Mouse (Mus musculus): Measurements from ENCODE around the gene 1700029I15Rik.

1700029I15Rik gene

DNA sequence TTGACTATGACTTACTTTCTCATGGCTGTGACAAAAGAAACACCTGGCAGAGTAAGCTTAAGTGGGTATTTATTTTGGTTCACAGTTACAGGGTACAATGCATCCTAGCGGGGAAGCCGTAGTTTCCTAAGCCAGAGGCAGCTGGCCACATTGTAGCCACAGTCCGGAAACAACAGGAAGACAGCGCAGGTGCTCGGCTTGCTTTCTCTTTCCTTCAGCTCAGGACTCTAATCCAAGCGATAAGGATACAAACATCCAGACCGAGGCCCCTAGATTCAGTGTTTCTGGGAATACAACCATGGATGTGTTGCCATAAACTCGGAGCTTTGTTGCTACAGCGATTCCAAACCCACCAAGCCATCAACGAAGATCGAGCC, 8.9 kb upstream of the 1700029I15Rik start:
- in situ Hi-C loops (cut with MboI, MseI) = no loop called here

DNA sequence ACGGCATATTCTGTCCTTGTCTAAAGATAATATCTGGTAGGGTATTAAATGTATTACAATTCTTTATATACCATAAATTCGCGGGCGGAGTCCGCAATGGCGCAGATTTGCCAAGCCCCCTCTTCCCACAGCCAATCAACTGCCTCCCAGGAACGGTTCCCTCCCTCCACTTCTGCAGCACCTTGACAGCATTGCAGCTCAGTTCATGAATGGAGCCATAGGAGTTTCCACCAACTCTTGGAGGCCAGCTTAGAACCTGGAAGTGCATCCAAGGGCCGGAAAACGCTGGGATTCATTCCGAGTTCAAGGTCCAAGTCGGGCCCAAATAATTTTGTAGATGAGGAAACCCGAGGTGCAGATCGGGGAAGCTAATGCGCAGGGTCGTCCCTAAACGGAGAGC, 7.8 kb upstream of the 1700029I15Rik start, which contains the start of the genes Pex16 and Large2:
Gene Pex16 (plus strand): TSS at position 163 of the 400 bp plus-strand sequence.
Gene Large2 (minus strand): TSS at position 356 of the 400 bp plus-strand sequence.
- in situ Hi-C loops (cut with MboI, MseI) = no loop called here

GRCm38 (mm10) chr2:92375099-92375623, 7.2 kb upstream of the 1700029I15Rik start:
- in situ Hi-C loops (cut with MboI, MseI) = loop anchor here (5.0 kb wide), 1 partner anchor 82 kb away; no protein-coding TSS in a partner anchor

DNA sequence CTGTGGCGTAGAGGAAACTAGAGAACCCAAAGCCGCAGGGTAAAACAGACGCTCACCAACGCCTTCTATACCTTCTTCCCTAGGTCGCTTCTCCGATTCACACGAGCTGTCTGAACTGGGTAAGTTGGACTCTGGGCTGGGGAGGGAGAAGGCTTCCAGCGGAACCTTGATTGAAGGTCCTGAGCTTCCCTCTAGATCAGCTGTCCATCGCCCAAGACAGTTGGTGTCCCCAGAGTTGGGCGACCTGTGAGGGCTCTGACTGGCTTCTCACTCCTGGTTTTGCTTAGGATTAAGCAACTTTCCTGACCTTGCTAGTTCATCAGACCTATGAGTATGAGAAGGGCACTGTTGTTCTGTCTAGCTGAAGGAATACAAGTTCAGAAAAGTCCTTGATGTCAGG, 6.5 kb upstream of the 1700029I15Rik start:
- in situ Hi-C loops (cut with MboI, MseI) = loop anchor here (5.0 kb wide), 1 partner anchor 82 kb away; no protein-coding TSS in a partner anchor

GRCm38 (mm10) chr2:92376300-92376699, 6.0 kb upstream of the 1700029I15Rik start:
- in situ Hi-C loops (cut with MboI, MseI) = loop anchor here (5.0 kb wide), 1 partner anchor 81 kb away; no protein-coding TSS in a partner anchor

DNA sequence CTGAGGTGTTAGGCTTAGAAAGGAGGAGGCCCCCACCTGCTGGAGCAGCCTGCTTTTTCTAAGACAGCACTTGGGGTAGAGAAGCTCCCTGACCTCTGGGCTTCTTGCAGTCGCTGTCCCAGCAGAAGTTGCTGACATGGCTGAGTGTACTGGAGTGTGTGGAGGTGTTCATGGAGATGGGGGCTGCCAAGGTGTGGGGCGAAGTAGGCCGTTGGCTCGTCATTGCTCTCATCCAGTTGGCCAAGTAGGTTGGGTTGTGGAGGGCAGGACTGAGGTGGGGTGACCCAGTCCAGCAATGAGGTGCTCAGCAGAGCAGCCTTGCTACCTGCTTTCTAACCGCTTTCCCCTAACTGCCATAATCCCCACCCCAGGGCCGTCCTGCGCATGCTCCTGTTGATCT, 5.0 kb upstream of the 1700029I15Rik start:
- in situ Hi-C loops (cut with MboI, MseI) = loop anchor here (5.0 kb wide), 1 partner anchor 80 kb away; no protein-coding TSS in a partner anchor

DNA sequence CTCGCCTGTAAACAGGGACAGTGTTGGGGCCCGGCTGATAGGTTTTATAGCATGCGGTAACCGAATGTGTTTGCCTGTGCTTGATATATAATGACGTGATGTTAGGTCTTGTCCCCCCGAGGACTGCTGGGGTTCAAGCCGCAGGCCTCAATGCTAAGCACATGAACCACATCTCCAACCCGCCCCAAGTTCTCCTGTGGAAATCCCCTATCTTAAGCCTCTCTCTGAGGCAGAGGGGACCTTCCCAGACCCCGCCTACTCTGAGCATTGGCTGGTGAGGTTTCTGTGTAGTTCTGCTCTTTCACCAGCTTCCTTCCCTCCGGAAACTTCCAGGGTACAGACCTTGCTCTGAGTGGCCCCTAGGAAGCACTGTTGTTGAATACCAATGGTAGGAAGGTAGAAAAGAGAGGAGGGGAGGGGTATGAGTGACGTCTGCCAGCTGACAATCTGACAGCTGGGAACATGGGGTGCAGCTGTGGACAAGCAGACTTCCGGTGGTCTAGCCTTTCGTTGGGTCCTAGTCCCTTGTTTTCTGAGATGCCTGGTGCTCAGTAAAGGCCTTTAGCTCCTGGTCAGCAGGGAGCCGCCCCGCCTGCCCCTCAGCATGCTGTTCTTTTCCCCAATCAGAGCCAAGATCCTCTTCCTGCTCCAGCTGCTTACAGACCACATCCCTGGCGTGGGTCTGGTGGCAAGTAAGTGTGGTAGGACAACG, 2.4 kb upstream of the 1700029I15Rik start:
- in situ Hi-C loops (cut with MboI, MseI) = loop anchor here (5.0 kb wide), 1 partner anchor 77 kb away; no protein-coding TSS in a partner anchor

DNA sequence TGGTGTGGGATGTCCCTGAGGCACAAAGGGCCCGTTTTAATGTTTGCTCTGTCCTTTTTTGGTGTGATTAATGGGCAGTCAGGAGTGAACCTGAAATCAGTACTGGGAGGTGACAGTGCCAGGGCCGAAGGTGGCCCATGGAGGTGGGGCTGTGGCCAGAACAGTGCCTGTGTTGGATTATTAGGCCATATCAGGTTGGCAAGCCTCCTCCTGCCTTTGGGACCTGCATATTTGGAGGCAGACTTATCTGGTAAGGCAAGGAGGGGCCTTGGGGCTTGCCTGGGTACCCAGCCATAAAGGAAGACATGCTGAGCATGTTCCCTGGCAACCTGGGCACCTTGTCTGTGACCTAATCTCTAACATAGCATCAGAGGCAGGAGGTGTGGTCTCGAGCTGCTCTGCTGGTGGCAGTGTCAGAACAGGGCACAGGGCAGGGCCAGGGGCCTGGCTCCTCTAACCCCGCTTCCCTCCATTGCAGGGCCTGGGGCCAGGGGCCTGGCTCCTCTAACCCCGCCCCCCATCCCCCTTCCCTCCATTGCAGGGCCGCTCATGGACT, 1.8 kb upstream of the 1700029I15Rik start:
- in situ Hi-C loops (cut with MboI, MseI) = no loop called here

- in situ Hi-C loops (cut with MboI, MseI) = no loop called here
These were observed 1.2 kb upstream of the 1700029I15Rik start for GRCm38 (mm10) chr2:92381161-92381560.

DNA sequence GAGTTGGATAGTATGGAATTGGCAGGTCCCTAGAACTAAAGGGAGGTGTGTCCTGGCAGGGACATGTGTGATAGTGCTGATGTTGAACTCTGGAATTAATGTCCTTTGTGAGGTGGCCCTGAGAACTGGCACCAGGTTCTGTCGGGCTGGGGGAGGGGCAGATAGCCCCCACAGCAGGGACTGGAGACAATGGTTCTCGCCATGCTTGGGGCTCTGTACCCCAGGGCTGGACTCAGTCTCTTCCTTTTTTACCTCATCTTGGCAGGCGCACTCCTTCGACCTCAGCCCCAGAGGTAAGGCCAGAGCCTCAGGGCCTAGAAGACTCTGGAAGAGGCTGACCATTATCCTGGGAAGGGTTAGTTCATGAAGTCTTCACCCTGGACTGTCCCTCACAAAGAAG, 421 bp downstream of the 1700029I15Rik start:
- in situ Hi-C loops (cut with MboI, MseI) = no loop called here

- in situ Hi-C loops (cut with MboI, MseI) = no loop called here
These were observed 1.8 kb downstream of the 1700029I15Rik start for GRCm38 (mm10) chr2:92384101-92384500.

DNA sequence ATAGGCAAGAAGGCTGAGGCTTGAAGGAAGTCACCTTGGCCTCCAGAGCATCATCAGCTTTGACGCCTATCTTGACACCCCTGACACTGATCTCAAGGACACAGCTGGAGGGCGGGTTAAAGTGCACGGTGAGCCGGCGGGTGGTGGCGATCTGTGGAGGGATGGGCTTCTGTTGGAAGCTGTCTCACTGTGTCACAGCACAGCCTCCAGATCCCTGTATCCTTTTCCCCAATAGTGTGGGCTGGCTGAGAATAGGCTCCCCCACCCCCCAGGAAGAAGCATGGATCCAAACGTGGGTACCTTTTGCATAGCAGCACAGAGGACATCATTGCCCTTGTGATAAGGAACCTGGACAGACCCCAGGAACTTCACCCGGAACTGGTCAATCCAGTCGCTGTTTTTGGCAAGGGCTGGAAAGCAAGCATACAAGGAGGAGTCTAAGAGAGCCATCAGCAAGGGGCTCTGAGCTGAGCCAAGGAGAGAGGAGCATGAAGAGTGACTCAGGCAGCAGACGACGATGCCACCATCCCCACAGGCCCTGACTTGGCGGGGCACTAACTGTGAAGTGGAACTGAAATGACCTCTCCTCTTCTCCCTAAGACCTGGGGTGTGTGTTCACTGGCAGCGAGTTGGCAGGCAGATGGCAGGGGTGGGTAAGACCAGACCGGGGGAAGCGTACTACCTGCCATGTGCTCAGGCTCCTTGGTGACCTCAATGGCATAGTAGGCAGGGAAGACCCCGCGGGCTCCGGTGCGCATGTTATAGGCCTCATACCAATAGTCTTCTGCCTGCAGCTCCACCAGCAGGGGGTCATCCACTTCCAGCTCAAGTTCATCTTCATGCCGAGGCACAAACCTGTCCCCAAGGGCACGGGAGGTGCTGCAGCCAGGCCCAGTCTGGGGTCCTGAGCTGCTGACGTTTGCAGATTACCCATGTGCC, 3.0 kb downstream of the 1700029I15Rik start:
- in situ Hi-C loops (cut with MboI, MseI) = no loop called here

- in situ Hi-C loops (cut with MboI, MseI) = no loop called here
These were observed 4.7 kb downstream of the 1700029I15Rik start for GRCm38 (mm10) chr2:92386821-92387570.

DNA sequence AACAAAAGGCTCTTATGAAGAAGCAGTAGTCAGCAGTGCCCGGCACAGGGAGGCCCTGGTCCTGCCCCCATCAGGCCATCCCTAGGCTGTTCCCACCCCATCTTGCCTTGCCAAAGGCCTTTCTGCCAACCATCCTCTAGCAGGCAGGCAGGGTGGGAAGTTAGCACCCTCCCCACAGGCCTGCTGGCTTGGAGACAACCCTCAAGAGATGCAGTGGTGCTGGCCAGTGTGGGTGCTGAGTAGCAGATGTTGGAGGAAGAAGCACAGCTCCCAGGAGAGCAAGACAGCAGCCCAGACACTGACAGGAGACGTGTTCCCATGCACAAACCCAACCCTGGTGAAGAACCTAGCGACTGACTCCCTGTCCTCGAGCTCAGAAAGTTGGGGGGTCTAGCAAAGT, 5.3 kb downstream of the 1700029I15Rik start:
- in situ Hi-C loops (cut with MboI, MseI) = no loop called here

DNA sequence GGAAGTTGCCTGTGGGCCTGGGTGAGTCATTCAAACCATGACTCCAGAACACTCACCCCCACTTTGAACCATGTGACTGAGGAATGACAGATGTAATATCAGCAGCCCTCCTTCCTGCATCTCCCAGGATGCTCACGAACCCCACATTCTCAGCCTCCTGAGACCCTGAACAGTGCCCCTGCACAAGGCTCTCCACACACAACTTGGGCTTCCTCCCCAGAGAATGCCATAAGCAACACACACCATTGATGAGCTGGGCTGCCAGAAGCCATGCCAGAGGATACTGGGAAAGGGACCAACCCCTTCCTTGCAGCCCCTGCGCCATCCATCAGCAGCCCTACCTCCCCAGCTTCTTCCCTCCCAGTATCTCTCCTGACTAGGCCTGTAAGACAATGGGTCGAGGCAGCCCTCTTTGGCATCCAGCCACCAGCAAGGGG, 5.8 kb downstream of the 1700029I15Rik start:
- in situ Hi-C loops (cut with MboI, MseI) = no loop called here

DNA sequence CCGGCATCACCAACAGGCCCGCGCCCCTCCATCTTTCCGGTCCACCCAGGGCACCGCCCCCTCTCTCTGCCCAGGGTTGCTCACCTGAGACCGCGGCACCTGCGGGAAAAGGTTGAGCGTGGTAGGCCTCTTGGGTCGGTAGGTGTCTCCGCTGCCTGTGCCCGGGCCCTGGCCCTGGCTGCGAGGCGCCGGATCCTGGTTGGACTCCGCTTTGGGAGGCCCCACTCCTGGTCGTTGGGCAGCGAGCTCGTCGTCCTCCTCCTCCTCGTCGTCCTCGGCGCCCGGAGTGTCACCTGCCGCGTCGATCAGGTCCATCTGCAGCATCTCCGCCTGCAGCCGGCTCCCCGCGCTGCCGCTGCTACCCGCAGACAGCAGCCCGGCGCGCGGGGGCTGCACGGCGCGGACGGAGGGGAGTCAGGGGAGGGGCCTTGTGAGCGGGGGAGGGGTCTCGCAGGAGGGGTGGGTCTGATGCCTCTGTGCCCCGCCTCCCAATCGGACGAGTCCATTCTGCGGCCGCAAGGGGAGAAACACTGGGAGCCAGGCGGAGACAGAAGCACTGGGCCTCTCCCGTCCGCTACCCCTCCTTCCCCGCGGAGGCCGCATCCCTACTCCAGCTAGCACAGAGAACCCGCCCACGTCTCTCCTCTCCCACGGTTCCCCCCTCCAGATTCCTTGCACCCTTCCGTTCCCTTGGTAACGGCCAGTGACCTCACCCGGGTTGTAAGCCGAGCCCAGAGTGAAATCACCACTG, 6.7 kb downstream of the 1700029I15Rik start:
- in situ Hi-C loops (cut with MboI, MseI) = no loop called here

DNA sequence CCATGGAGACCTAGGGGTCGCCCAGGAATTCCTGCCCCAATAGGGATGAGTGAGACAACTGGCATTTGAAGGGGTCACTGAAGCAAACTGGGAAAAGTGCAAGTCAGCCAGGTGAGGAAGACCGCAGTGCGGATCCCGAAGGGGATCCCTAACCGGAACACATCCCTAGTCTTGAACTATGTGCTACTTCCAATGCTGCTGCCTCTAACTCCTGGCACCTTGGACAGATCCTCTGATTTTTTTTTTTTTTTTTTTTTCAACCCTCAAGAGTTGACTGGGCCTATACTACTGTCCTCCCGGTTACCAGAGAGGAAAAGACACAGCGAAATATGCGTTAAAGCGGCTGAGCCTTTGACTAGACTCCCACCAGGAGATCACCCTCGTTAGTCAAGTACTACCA, 7.3 kb downstream of the 1700029I15Rik start:
- in situ Hi-C loops (cut with MboI, MseI) = no loop called here

- in situ Hi-C loops (cut with MboI, MseI) = no loop called here
These were observed 8.0 kb downstream of the 1700029I15Rik start for GRCm38 (mm10) chr2:92390206-92390930.

DNA sequence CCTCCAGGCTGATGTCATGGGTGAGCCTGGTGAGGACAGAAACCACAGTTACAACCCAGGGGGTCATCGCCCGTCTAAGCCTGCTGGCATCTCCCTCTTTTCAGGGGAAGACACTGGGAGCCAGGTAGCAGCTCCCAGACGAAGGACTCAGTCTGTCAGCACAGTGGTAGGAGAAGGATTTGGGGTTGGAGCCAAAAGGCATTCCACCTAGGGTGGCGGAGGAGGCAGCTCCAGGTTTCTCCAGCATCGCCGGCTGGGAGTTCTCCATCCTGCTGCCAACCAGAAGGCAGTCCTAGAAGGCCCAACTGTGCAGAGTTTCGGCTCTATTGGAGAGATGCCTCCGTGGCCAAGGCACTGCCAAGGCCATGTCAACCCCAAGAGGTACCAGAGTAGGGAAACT, 8.8 kb downstream of the 1700029I15Rik start:
- in situ Hi-C loops (cut with MboI, MseI) = no loop called here
